Mouse (Mus musculus): Measurements from ENCODE around the gene Necab2. TPM values are rescaled to one million over a fixed set of nuclear protein-coding genes. Genes with fewer than 3 reads are reported as not detected.

Gene Necab2
- polyA plus RNA-seq, 1 experiment = 0.08 TPM

GRCm38 (mm10) chr8:119428350-119428740 is 18.2 kb upstream of the Necab2 start:
- no peak for DNase-seq (ENCODE audit: low spot score)

- DNase-seq (ENCODE audit: low spot score) = no peak
These were observed 17.7 kb upstream of the Necab2 start for GRCm38 (mm10) chr8:119428766-119429327.

GRCm38 (mm10) chr8:119429552-119429951 is 17.0 kb upstream of the Necab2 start:
- no peak for DNase-seq (ENCODE audit: low spot score)

DNA sequence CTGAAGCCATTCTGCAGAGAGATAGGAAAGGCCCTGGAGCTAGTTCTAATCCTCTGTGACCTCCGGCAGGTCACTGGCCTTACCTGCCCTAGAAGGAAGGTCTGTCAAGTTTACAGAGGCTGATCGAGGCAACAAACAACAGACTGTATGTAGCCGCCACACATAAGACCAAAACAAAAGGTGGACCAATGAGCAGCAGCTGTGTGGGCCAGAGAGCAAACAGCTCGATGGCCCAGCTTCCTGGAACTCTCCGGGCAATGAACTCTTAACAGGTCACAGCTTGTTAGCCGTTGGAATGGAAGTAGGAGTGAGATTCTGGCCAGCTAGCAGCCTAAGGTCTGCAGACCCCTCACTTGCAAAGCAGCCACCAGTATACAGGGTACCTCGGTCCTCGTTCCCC is 16.3 kb upstream of the Necab2 start:
- DNase-seq (ENCODE audit: low spot score) = no peak

- no peak for DNase-seq (ENCODE audit: low spot score)
These were observed 15.8 kb upstream of the Necab2 start for GRCm38 (mm10) chr8:119430690-119431089.

- DNase-seq (ENCODE audit: low spot score) = no peak
These were observed 14.1 kb upstream of the Necab2 start for GRCm38 (mm10) chr8:119432372-119432771.

GRCm38 (mm10) chr8:119433582-119434174 is 12.8 kb upstream of the Necab2 start, which contains the start of gene Osgin1:
Gene Osgin1 (plus strand): TSS chr8:119434124.
- DNase-seq (ENCODE audit: low spot score) = no peak

DNA sequence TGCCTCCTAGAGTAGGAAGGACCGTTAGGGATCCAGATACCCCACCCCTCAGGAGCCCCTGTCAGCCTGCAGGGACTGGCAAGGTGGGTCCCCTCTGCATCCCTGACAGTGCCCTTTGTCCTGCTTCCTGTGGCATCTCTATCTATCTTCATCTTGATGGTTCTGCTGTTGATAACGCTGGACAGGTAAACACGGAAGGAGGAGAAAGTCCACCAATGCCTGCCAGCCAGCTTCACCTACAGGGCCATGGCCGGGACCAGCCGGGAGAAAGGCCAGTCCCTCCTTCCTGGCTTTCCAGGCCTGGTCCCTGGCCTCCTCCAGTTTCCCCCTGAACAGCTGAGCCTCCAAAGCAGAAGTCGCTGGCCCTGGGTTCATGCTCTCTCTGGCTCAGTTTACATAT is 11.9 kb upstream of the Necab2 start:
- no peak for DNase-seq (ENCODE audit: low spot score)

DNA sequence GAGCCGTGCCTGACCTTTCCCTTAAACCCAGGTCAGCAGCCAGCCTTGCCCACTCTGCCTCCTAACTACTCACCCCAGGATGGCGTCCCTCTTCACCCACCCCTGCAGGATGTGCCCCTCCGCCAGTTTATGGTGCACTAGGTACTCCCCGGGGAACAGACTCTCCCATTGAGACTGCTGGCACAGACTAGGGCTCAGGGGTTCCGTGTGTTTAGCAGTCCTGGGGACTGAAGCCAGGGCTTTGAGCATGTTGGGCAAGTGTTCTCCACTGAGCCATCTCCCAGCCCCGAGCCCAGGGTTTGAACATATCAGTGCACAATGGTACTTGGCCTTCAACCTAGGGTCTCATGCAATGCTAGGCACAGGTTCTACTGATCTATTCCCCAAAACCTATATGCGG is 11.0 kb upstream of the Necab2 start:
- DNase-seq (ENCODE audit: low spot score) = no peak

DNA sequence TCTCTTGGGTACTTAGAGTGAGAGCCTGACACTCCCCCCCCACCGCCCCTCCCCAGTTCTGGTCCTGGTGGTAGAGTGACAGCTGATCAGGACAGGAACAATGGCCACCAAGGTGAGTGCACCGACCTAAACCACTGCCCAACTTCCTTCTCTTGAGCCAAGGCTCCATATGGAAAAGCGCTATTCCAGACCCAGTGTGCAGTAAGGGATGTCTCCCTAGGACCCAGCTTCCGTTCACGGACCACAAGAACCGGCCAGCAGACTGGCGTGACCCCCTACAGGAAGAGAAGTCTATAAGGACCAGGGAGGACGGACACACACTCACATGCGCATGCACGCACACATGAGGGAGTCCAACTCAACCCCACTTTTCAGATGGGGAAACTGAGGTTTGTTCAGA is 10.2 kb upstream of the Necab2 start:
- DNase-seq (ENCODE audit: low spot score) = no peak

GRCm38 (mm10) chr8:119436933-119437332 is 9.6 kb upstream of the Necab2 start:
- DNase-seq (ENCODE audit: low spot score) = peak; percentile 94

- DNase-seq (ENCODE audit: low spot score) = no peak
These were observed 9.0 kb upstream of the Necab2 start for GRCm38 (mm10) chr8:119437506-119437905.

GRCm38 (mm10) chr8:119438876-119439275 is 7.6 kb upstream of the Necab2 start:
- no peak for DNase-seq (ENCODE audit: low spot score)

GRCm38 (mm10) chr8:119439424-119439823 is 7.1 kb upstream of the Necab2 start:
- DNase-seq (ENCODE audit: low spot score) = no peak

DNA sequence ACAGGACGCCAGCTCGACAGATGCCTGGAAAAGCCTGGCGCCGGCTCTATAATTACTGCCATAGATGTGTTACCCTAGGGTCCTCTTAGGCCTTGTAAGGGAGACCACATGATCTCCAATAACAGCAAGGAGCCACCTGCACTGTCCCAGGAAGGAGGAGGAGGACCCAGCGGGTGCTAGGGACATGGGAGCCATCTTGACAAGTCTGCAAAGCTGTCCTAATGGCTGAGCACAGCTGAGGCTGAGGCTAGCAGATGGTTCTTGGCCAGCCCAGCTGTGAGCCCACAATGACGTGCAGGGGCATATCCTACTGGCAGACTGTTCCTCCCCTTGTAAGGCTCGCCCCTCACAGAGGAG is 6.6 kb upstream of the Necab2 start:
- DNase-seq (ENCODE audit: low spot score) = no peak

GRCm38 (mm10) chr8:119440250-119440951 is 6.1 kb upstream of the Necab2 start:
- DNase-seq (ENCODE audit: low spot score) = no peak

- DNase-seq (ENCODE audit: low spot score) = no peak
These were observed 5.6 kb upstream of the Necab2 start for GRCm38 (mm10) chr8:119440952-119441270.

DNA sequence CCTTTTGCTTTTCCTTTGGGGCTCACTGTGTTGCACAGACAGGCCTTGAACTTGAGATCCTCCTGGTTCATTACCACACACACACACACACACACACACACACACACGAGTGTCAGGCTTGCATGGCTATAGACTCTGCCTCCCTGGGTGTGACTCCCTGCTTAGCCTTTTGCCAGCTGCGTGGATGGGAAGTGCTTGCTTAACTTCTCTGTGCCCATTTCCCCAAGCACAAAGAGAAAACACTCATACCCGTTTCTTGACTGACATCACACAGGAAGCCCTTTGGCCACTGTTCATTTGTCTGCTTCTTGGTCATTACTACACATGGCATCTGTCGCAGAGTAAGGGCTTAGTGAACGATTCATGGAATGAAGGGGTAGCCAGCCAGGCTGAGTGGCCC is 4.5 kb upstream of the Necab2 start:
- DNase-seq (ENCODE audit: low spot score) = no peak

DNA sequence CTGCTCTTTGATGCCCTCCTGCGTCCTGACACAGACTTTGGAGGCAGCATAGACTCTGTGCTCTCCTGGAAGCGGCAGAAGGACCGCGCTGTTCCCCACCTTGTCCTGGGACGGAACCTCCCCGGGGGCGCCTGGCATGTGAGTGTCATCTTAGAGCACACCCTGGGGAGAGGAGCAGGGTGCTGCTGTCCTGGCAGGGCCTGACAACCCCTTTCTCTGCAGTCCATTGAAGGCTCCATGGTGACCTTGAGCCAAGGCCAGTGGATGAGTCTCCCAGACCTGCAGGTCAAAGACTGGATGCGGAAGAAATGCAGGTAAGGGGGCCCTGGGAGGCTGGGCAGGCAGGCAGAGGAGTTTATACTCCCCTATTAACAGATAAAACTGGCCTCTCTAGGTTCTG is 3.5 kb upstream of the Necab2 start:
- no peak for DNase-seq (ENCODE audit: low spot score)

DNA sequence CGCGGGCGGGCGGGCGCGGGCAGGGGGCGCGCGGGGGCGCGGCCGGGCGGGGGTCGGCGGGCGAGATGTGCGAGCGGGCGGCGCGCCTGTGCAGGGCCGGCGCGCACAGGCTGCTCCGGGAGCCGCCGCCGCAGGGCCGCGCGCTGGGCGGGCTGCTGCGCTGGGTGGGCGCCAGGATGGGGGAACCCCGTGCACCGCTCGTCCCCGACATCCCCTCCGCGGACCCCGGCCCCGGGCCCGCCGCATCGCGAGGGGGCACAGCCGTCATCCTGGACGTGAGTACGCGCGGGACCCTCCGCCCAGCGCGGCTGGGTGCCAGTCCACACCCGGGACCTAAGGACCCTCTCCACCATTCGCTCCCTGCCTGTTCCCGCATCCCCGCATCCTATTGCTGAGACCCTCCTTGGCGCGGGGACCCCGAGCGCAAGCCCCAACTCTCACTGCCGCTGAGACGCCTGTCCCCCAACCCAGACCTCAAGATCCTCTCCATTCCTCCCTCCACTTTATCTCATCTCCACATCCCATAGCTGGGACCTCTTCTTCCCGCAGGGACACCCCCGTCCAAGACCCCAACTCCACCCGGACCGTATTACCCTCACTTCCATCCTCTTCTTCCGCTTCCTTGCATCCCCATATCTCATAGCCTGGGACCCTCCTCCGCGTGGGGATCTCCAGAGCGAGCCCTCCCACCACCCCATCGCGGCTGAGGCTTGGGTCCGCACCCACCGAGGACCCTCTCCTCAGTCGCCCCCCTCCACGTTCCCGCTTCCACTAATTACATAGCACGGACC is 666 bp downstream of the Necab2 start:
- DNase-seq (ENCODE audit: low spot score) = no peak

GRCm38 (mm10) chr8:119447781-119448170 is 1.3 kb downstream of the Necab2 start:
- no peak for DNase-seq (ENCODE audit: low spot score)

DNA sequence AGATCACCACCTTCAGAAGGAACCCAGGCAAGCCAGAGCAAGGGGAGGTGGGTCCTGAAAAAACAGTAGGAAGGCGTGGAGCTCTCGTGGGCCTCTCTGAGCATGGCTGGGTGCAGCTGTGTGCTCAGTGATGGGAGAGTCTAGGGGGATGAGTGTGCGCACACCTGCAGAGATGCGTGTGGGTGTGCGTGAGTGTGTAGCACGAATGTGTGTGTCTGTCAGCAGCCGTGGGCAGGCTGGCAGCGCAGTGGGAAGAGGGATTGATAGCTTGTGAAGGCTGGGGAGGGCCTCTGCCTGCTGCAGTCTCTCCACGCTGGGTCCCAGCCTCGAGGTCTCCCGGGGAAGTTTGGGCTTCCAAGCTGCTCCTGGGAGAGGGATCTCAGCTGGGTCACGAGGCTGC is 3.1 kb downstream of the Necab2 start:
- DNase-seq (ENCODE audit: low spot score) = no peak

- DNase-seq (ENCODE audit: low spot score) = no peak
These were observed 4.6 kb downstream of the Necab2 start for GRCm38 (mm10) chr8:119451131-119451530.
